ENCODE assay signal across 13 mouse cellular contexts in the genomic region with DNA sequence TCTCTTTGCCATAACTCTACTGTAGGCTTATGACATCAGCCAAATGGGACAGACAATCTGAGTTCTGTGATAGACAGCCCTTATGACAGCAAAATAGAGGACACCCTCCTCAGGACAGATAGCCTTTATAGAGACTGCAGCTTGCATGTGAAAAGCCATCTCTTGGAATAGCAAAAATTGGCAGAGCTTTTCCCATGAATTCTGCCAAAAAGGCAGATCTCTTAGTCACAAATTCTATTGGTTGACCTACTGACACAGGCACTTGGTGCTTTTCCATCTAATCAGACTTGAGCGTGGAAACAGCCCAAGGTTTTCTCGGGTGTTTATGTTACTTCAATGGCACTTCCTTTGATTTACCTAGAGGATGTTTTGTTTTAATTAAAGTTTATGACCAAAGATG.
DNase-seq lines count a peak whose midpoint lies in the region; ATAC-seq and TF ChIP-seq lines count a peak whose summit lies in the region.
"Had no signal": no experiment of that assay in that cellular context is flagged by ENCODE, and none has a peak within 500 bp of the region (broad histone marks: within the 10 kb centered on the region; RNA-seq: fewer than 3 reads in every experiment).

No protein-coding gene starts in this region.

- H3K9ac ChIP-seq in heart, embryonic 12.5 days, result no peak overlapping the region
- H3K9ac ChIP-seq in heart, adult 2 months (ENCODE audit: low read depth, low read length), result no peak overlapping the region
- H3K9ac ChIP-seq in lung, embryonic 14.5 days, result no peak overlapping the region
- no peak overlapping the region for H3K9ac ChIP-seq in lung, postnatal 0 days (replicated peaks; ENCODE audit: low read depth)
- H3K9ac ChIP-seq: hindbrain, embryonic 12.5 days had no signal

- no peak overlapping the region for H3K4me3 ChIP-seq in heart, embryonic 12.5 days
- H3K4me3 ChIP-seq in heart, adult 2 months, result no peak overlapping the region
- H3K4me3 ChIP-seq in lung, embryonic 14.5 days (ENCODE audit: low read depth, low read length), result no peak overlapping the region
- no peak overlapping the region for H3K4me3 ChIP-seq in lung, postnatal 0 days (ENCODE audit: low read depth, low read length)
- H3K4me3 ChIP-seq: hindbrain, embryonic 12.5 days had no signal

- peak; percentile 58 for DNase-seq in adrenal gland, adult 2 months
- no peak for DNase-seq in adrenal gland, adult 8-10 months
- DNase-seq in heart, adult 2 months, result no peak
- DNase-seq in lung, embryonic 14.5 days, result peak; percentile 76
- no peak for DNase-seq in lung, postnatal 0 days (ENCODE audit: low spot score)
- DNase-seq in lung, postnatal 14 days, result peak; percentile 7
- DNase-seq in frontal cortex, postnatal 14 days (ENCODE audit: low spot score in 2 of 2), result no peak
- DNase-seq: embryo, embryonic 11 days; layer of hippocampus, adult 9-11 months had no signal

- ATAC-seq in heart, embryonic 12.5 days (ENCODE audit: insufficient number of reproducible peaks, low FRiP score), result no peak
- ATAC-seq in lung, embryonic 14.5 days (ENCODE audit: insufficient read depth), result peak; percentile 47; the same call in 1 of the 2 replicates
- ATAC-seq in lung, postnatal 0 days, result no peak
- ATAC-seq: intestine, postnatal 0 days had no signal

- H3K27ac ChIP-seq in heart, embryonic 12.5 days (ENCODE audit: poor library complexity, severe bottlenecking), result peak overlapping the region; percentile 43; the same call in 1 of the 2 replicates
- no peak overlapping the region; the same call in 1 of the 2 replicates for H3K27ac ChIP-seq in heart, adult 2 months
- no peak overlapping the region for H3K27ac ChIP-seq in lung, embryonic 14.5 days (ENCODE audit: low read depth)
- H3K27ac ChIP-seq in lung, postnatal 0 days (ENCODE audit: low read length), result no peak overlapping the region
- H3K27ac ChIP-seq: hindbrain, embryonic 12.5 days; stomach, postnatal 0 days had no signal

- H3K79me2 ChIP-seq in heart, adult 2 months (replicated peaks; ENCODE audit: control insufficient read depth, insufficient read depth, low read length), result no peaks in the 10 kb centered on the region

- H3K4me1 ChIP-seq in heart, embryonic 12.5 days (replicated peaks), result 0 out of 2 replicates have a peak, but pooled peaks cover 2% of the 10 kb centered on the region
- H3K4me1 ChIP-seq in heart, adult 2 months (ENCODE audit: control insufficient read depth, insufficient read depth, low read length), result peaks cover 4% of the 10 kb centered on the region
- H3K4me1 ChIP-seq in lung, embryonic 14.5 days (ENCODE audit: insufficient read depth), result no peaks in the 10 kb centered on the region; the same call in 1 of the 2 replicates
- no peaks in the 10 kb centered on the region for H3K4me1 ChIP-seq in lung, postnatal 0 days (ENCODE audit: insufficient read depth, low read depth, low read length)
- H3K4me1 ChIP-seq: hindbrain, embryonic 12.5 days had no signal

- H3K9me3 ChIP-seq in heart, embryonic 12.5 days (replicated peaks), result no peaks in the 10 kb centered on the region
- no peaks in the 10 kb centered on the region for H3K9me3 ChIP-seq in lung, embryonic 14.5 days (ENCODE audit: low read depth, low read length)
- no peaks in the 10 kb centered on the region for H3K9me3 ChIP-seq in lung, postnatal 0 days (ENCODE audit: low read length)
- H3K9me3 ChIP-seq: hindbrain, embryonic 12.5 days had no signal

- 51% methylated on average over 2 of the region's 2 CpGs for WGBS in heart, embryonic 12.5 days
- WGBS in heart, adult 2 months, result 36% methylated on average over 2 of the region's 2 CpGs
- 22% methylated on average over 2 of the region's 2 CpGs for WGBS in lung, embryonic 14.5 days
- WGBS in lung, postnatal 0 days, result 29% methylated on average over 2 of the region's 2 CpGs

- TF ChIP-seq EP300 in heart, adult 2 months (IDR thresholded peaks at IDR 0.05; ENCODE audit: insufficient read depth, low read depth, low read length), result no peak
- no peak for TF ChIP-seq EP300 in lung, postnatal 0 days (IDR thresholded peaks at IDR 0.05)

- no peak for TF ChIP-seq POLR2A in heart, adult 2 months (IDR thresholded peaks at IDR 0.05; ENCODE audit: insufficient read depth, low read depth, low read length)

- H3K36me3 ChIP-seq in heart, embryonic 12.5 days, result no peaks in the 10 kb centered on the region
- no peaks in the 10 kb centered on the region for H3K36me3 ChIP-seq in heart, adult 2 months (ENCODE audit: control insufficient read depth, insufficient read depth, low read length)
- no peaks in the 10 kb centered on the region for H3K36me3 ChIP-seq in lung, embryonic 14.5 days (ENCODE audit: insufficient read depth)
- no peaks in the 10 kb centered on the region for H3K36me3 ChIP-seq in lung, postnatal 0 days (ENCODE audit: insufficient read depth, low read length)
- H3K36me3 ChIP-seq: hindbrain, embryonic 12.5 days had no signal

- intact Hi-C loops in heart, adult 2 months (cut with DNase I), result no loop called here

- no peak for TF ChIP-seq CTCF in heart, adult 2 months (IDR thresholded peaks at IDR 0.05)
- TF ChIP-seq CTCF in lung, embryonic 14.5 days (IDR thresholded peaks at IDR 0.05; ENCODE audit: low read depth), result no peak
- no peak for TF ChIP-seq CTCF in lung, postnatal 0 days (IDR thresholded peaks at IDR 0.05)

- no peaks in the 10 kb centered on the region for H3K27me3 ChIP-seq in heart, embryonic 12.5 days (replicated peaks)
- no peaks in the 10 kb centered on the region for H3K27me3 ChIP-seq in heart, adult 2 months (ENCODE audit: control insufficient read depth, insufficient read depth, low read length)
- no peaks in the 10 kb centered on the region for H3K27me3 ChIP-seq in lung, embryonic 14.5 days (ENCODE audit: insufficient read depth, low read length)
- H3K27me3 ChIP-seq in lung, postnatal 0 days (replicated peaks; ENCODE audit: insufficient read depth, low read length), result no peaks in the 10 kb centered on the region
- H3K27me3 ChIP-seq: hindbrain, embryonic 12.5 days had no signal

- H3K4me2 ChIP-seq in heart, embryonic 12.5 days, result no peak overlapping the region
- H3K4me2 ChIP-seq in lung, embryonic 14.5 days, result no peak overlapping the region
- H3K4me2 ChIP-seq in lung, postnatal 0 days (replicated peaks; ENCODE audit: low read depth, low read length), result no peak overlapping the region
- H3K4me2 ChIP-seq: hindbrain, embryonic 12.5 days had no signal

Comparison
In these comparisons a context has a peak if more than half of its experiments do, and no peak if none do; other contexts are left out.
1. DNase-seq: peak in adrenal gland, adult 2 months (single experiment), lung, embryonic 14.5 days (single experiment) and lung, postnatal 14 days (single experiment); none in adrenal gland, adult 8-10 months (single experiment), heart, adult 2 months (0 of 2), lung, postnatal 0 days (single experiment) and frontal cortex, postnatal 14 days (0 of 2).